Mouse (Mus musculus) G1E (cell line): Measurements from ENCODE around the gene Plcb1.

Experiments
- CTCF ChIP-seq: IDR thresholded peaks from 2 replicates; pipeline ENCODE4 v1.5.1; 2012; ENCODE audit warnings: low read depth, low read length, inconsistent platforms, mixed read lengths
- GATA1 ChIP-seq: IDR thresholded peaks from 2 replicates; pipeline ENCODE4 v1.6.1; 2012; ENCODE audit warnings: borderline replicate concordance, low read length, inconsistent platforms, mixed read lengths
- POLR2AphosphoS5 ChIP-seq: IDR thresholded peaks from 2 replicates; pipeline ENCODE4 v1.6.1; 2012; ENCODE audit warnings: low read depth, low read length, inconsistent platforms; ENCODE audit not compliant: insufficient replicate concordance
- TAL1 ChIP-seq: conservative IDR thresholded peaks from 2 replicates; pipeline ENCODE4 v1.6.1; 2012; ENCODE audit warnings: low read depth, low read length, inconsistent platforms, mixed read lengths

DNA sequence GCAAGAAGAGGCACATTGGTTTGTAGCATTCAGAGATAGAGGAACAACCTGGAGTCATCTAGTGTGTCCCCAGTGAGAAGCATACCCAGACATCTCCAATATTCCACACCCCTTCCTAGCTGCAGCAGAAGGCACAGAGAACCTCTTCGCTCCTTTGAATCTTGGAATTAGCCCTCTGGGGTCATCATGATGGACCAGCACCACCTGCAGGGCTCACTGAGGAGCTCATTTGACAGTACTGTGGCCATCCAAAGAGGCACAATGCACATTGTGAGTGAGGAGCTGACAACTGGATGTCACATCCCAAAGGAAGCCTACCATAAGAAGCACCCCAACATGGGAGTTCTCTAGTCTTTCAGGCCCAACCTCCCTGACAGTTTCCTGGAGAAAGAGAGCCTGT, 50.2 kb downstream of the Plcb1 start:
- TF ChIP-seq CTCF (no peak), TAL1 (no peak), GATA1 (no peak), POLR2AphosphoS5 (no peak)
